Mouse (Mus musculus) hindbrain, embryonic 12.5 days (tissue): ENCODE results near the gene Igdcc4. TPM values are rescaled to one million over a fixed set of nuclear protein-coding genes. Genes with fewer than 3 reads are reported as not detected.

Experiments
- polyA plus RNA-seq: library from polyadenylated mRNA; unstranded; fragments of >200 nt; fragmentation: Nextera tagmentation; extraction: Ambion mirVana; gene quantifications from 2 replicates; pipeline ENCODE4 v1.2.1, GENCODE M21; 2016

The Igdcc4 gene
- polyA plus RNA-seq, 1 experiment from 2014 or later, result 14.5 TPM

Other genes with a start within 250 kb of the Igdcc4 start
- gene Slc24a1, start 149.9 kb upstream of the Igdcc4 start, polyA plus RNA-seq, result 0.05 and 0.07 TPM in 2 replicates
- gene Ints14, start 140.6 kb upstream of the Igdcc4 start, polyA plus RNA-seq, result 49.6 and 58.6 TPM in 2 replicates
- gene Hacd3, start 79.8 kb upstream of the Igdcc4 start, polyA plus RNA-seq, result 152 TPM in 2 replicates
- 56.8 and 59.2 TPM in 2 replicates for gene Dpp8, start 69.1 kb upstream of the Igdcc4 start, polyA plus RNA-seq
- 30.9 and 34.4 TPM in 2 replicates for gene Igdcc3, start 39.7 kb downstream of the Igdcc4 start, polyA plus RNA-seq
- 5.8 and 6.4 TPM in 2 replicates for gene Parp16, start 93.9 kb downstream of the Igdcc4 start, polyA plus RNA-seq
- 0.41 and 0.73 TPM in 2 replicates for gene Cilp, start 163.7 kb downstream of the Igdcc4 start, polyA plus RNA-seq
- gene Clpx, start 192.8 kb downstream of the Igdcc4 start, polyA plus RNA-seq, result 47.4 and 54.7 TPM in 2 replicates
- gene Pdcd7, start 244.6 kb downstream of the Igdcc4 start, polyA plus RNA-seq, result 13.3 and 14.0 TPM in 2 replicates